Mouse (Mus musculus) G1E (cell line): ENCODE data around the gene Ugcg. TPM values are rescaled to one million over a fixed set of nuclear protein-coding genes. Genes with fewer than 3 reads are reported as not detected.
A peak's percentile ranks its signal among the peaks of the same experiment; 100 is the strongest.

ENCODE experiments used
- ATAC-seq: 2 replicates; pipeline ENCODE4 v1.8.0; 2016; ENCODE audit warnings: mild to moderate bottlenecking; ENCODE audit not compliant: insufficient number of reproducible peaks, poor library complexity, low FRiP score, severe bottlenecking; ENCODE audit errors: extremely low read depth
- DNase-seq: peaks from one replicate; pipeline ENCODE4 v3.0.0; 2012; ENCODE audit warnings: low spot score
- H3K27me3 ChIP-seq: 2 replicates; pipeline ENCODE4 v1.6.1; 2012; ENCODE audit warnings: mild to moderate bottlenecking, low read length, inconsistent platforms; ENCODE audit not compliant: insufficient read depth
- H3K36me3 ChIP-seq: replicated peaks from 2 replicates; pipeline ENCODE3; 2012; ENCODE audit warnings: mild to moderate bottlenecking, inconsistent platforms
- H3K4me1 ChIP-seq: 2 replicates; pipeline ENCODE4 v1.6.1; 2012; ENCODE audit warnings: low read depth, low read length, inconsistent platforms, mixed read lengths; ENCODE audit not compliant: insufficient read depth
- H3K4me3 ChIP-seq: 2 replicates; pipeline ENCODE4 v1.5.1; 2012; ENCODE audit warnings: low read depth, mild to moderate bottlenecking, inconsistent platforms, low read length, moderate library complexity, mixed read lengths
- H3K9me3 ChIP-seq: replicated peaks from 2 replicates; pipeline ENCODE4 v1.6.1; 2012; ENCODE audit warnings: inconsistent platforms
- CTCF ChIP-seq: IDR thresholded peaks from 2 replicates; pipeline ENCODE4 v1.5.1; 2012; ENCODE audit warnings: low read depth, low read length, inconsistent platforms, mixed read lengths
- GATA1 ChIP-seq: IDR thresholded peaks from 2 replicates; pipeline ENCODE4 v1.6.1; 2012; ENCODE audit warnings: borderline replicate concordance, low read length, inconsistent platforms, mixed read lengths
- GATA2 ChIP-seq: IDR thresholded peaks from 2 replicates; pipeline ENCODE4 v1.6.1; 2012; ENCODE audit warnings: low read depth, low read length, inconsistent platforms, borderline replicate concordance
- POLR2AphosphoS5 ChIP-seq: IDR thresholded peaks from 2 replicates; pipeline ENCODE4 v1.6.1; 2012; ENCODE audit warnings: low read depth, low read length, inconsistent platforms; ENCODE audit not compliant: insufficient replicate concordance
- TAL1 ChIP-seq: conservative IDR thresholded peaks from 2 replicates; pipeline ENCODE4 v1.6.1; 2012; ENCODE audit warnings: low read depth, low read length, inconsistent platforms, mixed read lengths
- polyA plus RNA-seq: library from polyadenylated mRNA; stranded (reverse); fragments of >175 nt; gene quantifications from 2 replicates; pipeline ENCODE4 v1.2.3, GENCODE M21; 2012
- total RNA-seq, 2 experiments: library from RNA; stranded (forward) in 1 of 2; stranded (reverse) in 1 of 2; fragments of 200-1000 nt in 1 of 2; fragments of >200 nt in 1 of 2; fragmentation: Nextera tagmentation in 1 of 2; gene quantifications; 2 replicates each; pipeline ENCODE4 v1.2.3; 2014 to 2017

Ugcg gene
- total and polyA plus RNA-seq, 3 experiments = 142 to 622 (median 382) TPM

- Histone ChIP-seq H3K27me3 (no peaks in the 10 kb centered on the region), H3K4me1 (peaks cover 88% of the 10 kb centered on the region), H3K36me3 (peaks cover 79% of the 10 kb centered on the region), H3K4me3 (peak overlapping the region; percentile 54; the same call in 1 of the 2 replicates), H3K9me3 (no peaks in the 10 kb centered on the region)
- DNase-seq (no peak), ATAC-seq (no peak)
- TF ChIP-seq TAL1 (no peak), POLR2AphosphoS5 (no peak), GATA1 (no peak), CTCF (no peak), GATA2 (no peak)
These were observed 16.8 kb downstream of the Ugcg start for GRCm38 (mm10) chr4:59205758-59206340.

- ATAC-seq (peak; percentile 31; the same call in 1 of the 2 replicates), DNase-seq (no peak)
- no peaks in the 10 kb centered on the region for H3K27me3 ChIP-seq
- TF ChIP-seq POLR2AphosphoS5 (no peak), CTCF (no peak), TAL1 (0 out of 2 replicates have a peak, but pooled peaks have one; percentile 13)
- no peaks in the 10 kb centered on the region for H3K9me3 ChIP-seq
- H3K4me3 ChIP-seq = peak overlapping the region; percentile 54; the same call in 1 of the 2 replicates
- peaks cover 85% of the 10 kb centered on the region for H3K4me1 ChIP-seq
- peaks cover 79% of the 10 kb centered on the region for H3K36me3 ChIP-seq
These were observed 17.5 kb downstream of the Ugcg start for GRCm38 (mm10) chr4:59206600-59206999.

GRCm38 (mm10) chr4:59208607-59209006, 19.6 kb downstream of the Ugcg start:
- peaks cover 77% of the 10 kb centered on the region for H3K4me1 ChIP-seq
- peaks cover 90% of the 10 kb centered on the region for H3K36me3 ChIP-seq
- H3K4me3 ChIP-seq = no peak overlapping the region
- H3K9me3 ChIP-seq = no peaks in the 10 kb centered on the region
- ATAC-seq = no peak
- TF ChIP-seq GATA1 = no peak
- TF ChIP-seq TAL1 = no peak
- TF ChIP-seq POLR2AphosphoS5 = no peak
- TF ChIP-seq GATA2 = no peak
- TF ChIP-seq CTCF = no peak
- DNase-seq = no peak
- H3K27me3 ChIP-seq = no peaks in the 10 kb centered on the region

GRCm38 (mm10) chr4:59211181-59211580, 22.1 kb downstream of the Ugcg start:
- H3K9me3 ChIP-seq = no peaks in the 10 kb centered on the region
- TF ChIP-seq CTCF = no peak
- no peak for TF ChIP-seq POLR2AphosphoS5
- no peak for TF ChIP-seq GATA1
- TF ChIP-seq TAL1 = no peak
- no peak for TF ChIP-seq GATA2
- H3K4me1 ChIP-seq = peaks cover 69% of the 10 kb centered on the region
- peaks cover 92% of the 10 kb centered on the region for H3K36me3 ChIP-seq
- no peak overlapping the region for H3K4me3 ChIP-seq
- DNase-seq (no peak), ATAC-seq (no peak)
- H3K27me3 ChIP-seq = no peaks in the 10 kb centered on the region

GRCm38 (mm10) chr4:59213833-59214232, 24.8 kb downstream of the Ugcg start:
- Histone ChIP-seq H3K9me3 (no peaks in the 10 kb centered on the region), H3K4me1 (peaks cover 57% of the 10 kb centered on the region), H3K36me3 (peaks cover 92% of the 10 kb centered on the region), H3K27me3 (no peaks in the 10 kb centered on the region), H3K4me3 (no peak overlapping the region)
- no peak for TF ChIP-seq CTCF
- 0 out of 2 replicates have a peak, but pooled peaks have one; percentile 49 for TF ChIP-seq POLR2AphosphoS5
- ATAC-seq (no peak), DNase-seq (no peak)

- Histone ChIP-seq H3K9me3 (no peaks in the 10 kb centered on the region), H3K4me3 (no peak overlapping the region), H3K27me3 (no peaks in the 10 kb centered on the region), H3K36me3 (peaks cover 92% of the 10 kb centered on the region), H3K4me1 (peaks cover 58% of the 10 kb centered on the region)
- no peak for TF ChIP-seq GATA2
- no peak for TF ChIP-seq GATA1
- TF ChIP-seq POLR2AphosphoS5 = no peak
- no peak for TF ChIP-seq TAL1
- TF ChIP-seq CTCF = no peak
- no peak for DNase-seq
- ATAC-seq = no peak
These were observed 25.6 kb downstream of the Ugcg start for GRCm38 (mm10) chr4:59214695-59215094.

- Histone ChIP-seq H3K4me3 (no peak overlapping the region), H3K4me1 (peaks cover 56% of the 10 kb centered on the region), H3K27me3 (no peaks in the 10 kb centered on the region), H3K36me3 (peaks cover 91% of the 10 kb centered on the region), H3K9me3 (no peaks in the 10 kb centered on the region)
- no peak for DNase-seq
- ATAC-seq = no peak
- TF ChIP-seq CTCF (no peak), POLR2AphosphoS5 (no peak), TAL1 (no peak), GATA2 (no peak), GATA1 (no peak)
These were observed 26.5 kb downstream of the Ugcg start for GRCm38 (mm10) chr4:59215585-59215984.
